Mouse (Mus musculus): ENCODE measurements around the gene Ttc23. TPM values are rescaled to one million over a fixed set of nuclear protein-coding genes. Genes with fewer than 3 reads are reported as not detected.

Ttc23 gene
- polyA plus RNA-seq, 1 experiment, result 14.2 TPM

- no peak overlapping the region for H3K4me2 ChIP-seq (ENCODE audit: low read depth)
- no peak overlapping the region for H3ac ChIP-seq (ENCODE audit: control insufficient read depth, insufficient read length)
- no peak overlapping the region for H3K4me3 ChIP-seq
- no peak for TF ChIP-seq E2F4 (IDR thresholded peaks at IDR 0.05; ENCODE audit: insufficient read depth)
- TF ChIP-seq REST (IDR thresholded peaks at IDR 0.05; ENCODE audit: insufficient read depth, insufficient read length), result no peak
- no peak for TF ChIP-seq MYOG (IDR thresholded peaks at IDR 0.05; ENCODE audit: control insufficient read depth in 1 of 3, insufficient read depth in 1 of 3, insufficient read length in 2 of 3, low read depth in 2 of 3)
- TF ChIP-seq TCF12 (IDR thresholded peaks at IDR 0.05; ENCODE audit: insufficient read depth, poor library complexity, severe bottlenecking), result no peak
- no peak for TF ChIP-seq SRF (IDR thresholded peaks at IDR 0.05; ENCODE audit: control insufficient read depth, insufficient read length, low read depth)
- no peak for TF ChIP-seq MYOD1 (IDR thresholded peaks at IDR 0.05; ENCODE audit: control insufficient read depth in 1 of 3, insufficient read length in 2 of 3, low read depth in 2 of 3)
- TF ChIP-seq USF1 (IDR thresholded peaks at IDR 0.05; ENCODE audit: low read depth), result no peak
- no peak for TF ChIP-seq TCF3 (IDR thresholded peaks at IDR 0.05; ENCODE audit: insufficient read length, low read depth)
- TF ChIP-seq CEBPB (IDR thresholded peaks at IDR 0.05; ENCODE audit: insufficient read depth, poor library complexity, severe bottlenecking), result no peak
- no peak for TF ChIP-seq POLR2A (IDR thresholded peaks at IDR 0.05; ENCODE audit: insufficient read length, low read depth)
- no peak for TF ChIP-seq MAX (IDR thresholded peaks at IDR 0.05; ENCODE audit: low read depth)
- peaks cover 13% of the 10 kb centered on the region for H3K27me3 ChIP-seq (ENCODE audit: control insufficient read depth, insufficient read depth, insufficient read length)
- no peaks in the 10 kb centered on the region for H3K36me3 ChIP-seq (ENCODE audit: control insufficient read depth, insufficient read depth)
- no peaks in the 10 kb centered on the region for H3K79me2 ChIP-seq (ENCODE audit: control insufficient read depth, insufficient read depth)
Measured at GRCm38 (mm10) chr7:67797065-67797464, 149.9 kb downstream of the Ttc23 start.

GRCm38 (mm10) chr7:67798476-67798875 is 151.3 kb downstream of the Ttc23 start:
- TF ChIP-seq SRF (IDR thresholded peaks at IDR 0.05; ENCODE audit: control insufficient read depth, insufficient read length, low read depth), result no peak
- no peak for TF ChIP-seq REST (IDR thresholded peaks at IDR 0.05; ENCODE audit: insufficient read depth, insufficient read length)
- no peak for TF ChIP-seq USF1 (IDR thresholded peaks at IDR 0.05; ENCODE audit: low read depth)
- TF ChIP-seq POLR2A (IDR thresholded peaks at IDR 0.05; ENCODE audit: insufficient read length, low read depth), result no peak
- no peak for TF ChIP-seq TCF12 (IDR thresholded peaks at IDR 0.05; ENCODE audit: insufficient read depth, poor library complexity, severe bottlenecking)
- TF ChIP-seq TCF3 (IDR thresholded peaks at IDR 0.05; ENCODE audit: insufficient read length, low read depth), result no peak
- no peak for TF ChIP-seq MAX (IDR thresholded peaks at IDR 0.05; ENCODE audit: low read depth)
- no peak for TF ChIP-seq CEBPB (IDR thresholded peaks at IDR 0.05; ENCODE audit: insufficient read depth, poor library complexity, severe bottlenecking)
- TF ChIP-seq MYOG (IDR thresholded peaks at IDR 0.05; ENCODE audit: control insufficient read depth in 1 of 3, insufficient read depth in 1 of 3, insufficient read length in 2 of 3, low read depth in 2 of 3), result no peak
- TF ChIP-seq POLR2AphosphoS2 (IDR thresholded peaks at IDR 0.05; ENCODE audit: insufficient read length, low read depth), result no peak
- no peak for TF ChIP-seq E2F4 (IDR thresholded peaks at IDR 0.05; ENCODE audit: insufficient read depth)
- TF ChIP-seq MYOD1 (IDR thresholded peaks at IDR 0.05; ENCODE audit: control insufficient read depth in 1 of 3, insufficient read length in 2 of 3, low read depth in 2 of 3), result no peak
- H3K27me3 ChIP-seq (ENCODE audit: control insufficient read depth, insufficient read depth, insufficient read length), result peaks cover 13% of the 10 kb centered on the region
- no peaks in the 10 kb centered on the region for H3K79me2 ChIP-seq (ENCODE audit: control insufficient read depth, insufficient read depth)
- H3K4me3 ChIP-seq, result no peak overlapping the region
- no peaks in the 10 kb centered on the region for H3K36me3 ChIP-seq (ENCODE audit: control insufficient read depth, insufficient read depth)
- no peak overlapping the region for H3ac ChIP-seq (ENCODE audit: control insufficient read depth, insufficient read length)
- H3K4me2 ChIP-seq (ENCODE audit: low read depth), result no peak overlapping the region

GRCm38 (mm10) chr7:67800547-67800946 is 153.3 kb downstream of the Ttc23 start:
- H3K4me3 ChIP-seq, result no peak overlapping the region
- no peak overlapping the region for H3K4me2 ChIP-seq (ENCODE audit: low read depth)
- TF ChIP-seq MAX (IDR thresholded peaks at IDR 0.05; ENCODE audit: low read depth), result no peak
- no peak for TF ChIP-seq REST (IDR thresholded peaks at IDR 0.05; ENCODE audit: insufficient read depth, insufficient read length)
- TF ChIP-seq POLR2A (IDR thresholded peaks at IDR 0.05; ENCODE audit: insufficient read length, low read depth), result no peak
- no peak for TF ChIP-seq CEBPB (IDR thresholded peaks at IDR 0.05; ENCODE audit: insufficient read depth, poor library complexity, severe bottlenecking)
- TF ChIP-seq POLR2AphosphoS2 (IDR thresholded peaks at IDR 0.05; ENCODE audit: insufficient read length, low read depth), result no peak
- no peak for TF ChIP-seq USF1 (IDR thresholded peaks at IDR 0.05; ENCODE audit: low read depth)
- H3K27me3 ChIP-seq (ENCODE audit: control insufficient read depth, insufficient read depth, insufficient read length), result peaks cover 14% of the 10 kb centered on the region
- no peak overlapping the region for H3ac ChIP-seq (ENCODE audit: control insufficient read depth, insufficient read length)
- H3K79me2 ChIP-seq (ENCODE audit: control insufficient read depth, insufficient read depth), result no peaks in the 10 kb centered on the region
- H3K36me3 ChIP-seq (ENCODE audit: control insufficient read depth, insufficient read depth), result no peaks in the 10 kb centered on the region

- Histone ChIP-seq H3K36me3 (ENCODE audit: control insufficient read depth, insufficient read depth) (no peaks in the 10 kb centered on the region), H3K4me3 (no peak overlapping the region), H3K4me2 (ENCODE audit: low read depth) (no peak overlapping the region), H3ac (ENCODE audit: control insufficient read depth, insufficient read length) (no peak overlapping the region), H3K79me2 (ENCODE audit: control insufficient read depth, insufficient read depth) (no peaks in the 10 kb centered on the region), H3K27me3 (ENCODE audit: control insufficient read depth, insufficient read depth, insufficient read length) (peaks cover 19% of the 10 kb centered on the region)
- TF ChIP-seq MYOG (IDR thresholded peaks at IDR 0.05; ENCODE audit: control insufficient read depth in 1 of 3, insufficient read depth in 1 of 3, insufficient read length in 2 of 3, low read depth in 2 of 3) (no peak), USF1 (IDR thresholded peaks at IDR 0.05; ENCODE audit: low read depth) (no peak), SRF (IDR thresholded peaks at IDR 0.05; ENCODE audit: control insufficient read depth, insufficient read length, low read depth) (no peak), CEBPB (IDR thresholded peaks at IDR 0.05; ENCODE audit: insufficient read depth, poor library complexity, severe bottlenecking) (no peak), TCF12 (IDR thresholded peaks at IDR 0.05; ENCODE audit: insufficient read depth, poor library complexity, severe bottlenecking) (no peak), TCF3 (IDR thresholded peaks at IDR 0.05; ENCODE audit: insufficient read length, low read depth) (no peak), MAX (IDR thresholded peaks at IDR 0.05; ENCODE audit: low read depth) (no peak), REST (IDR thresholded peaks at IDR 0.05; ENCODE audit: insufficient read depth, insufficient read length) (no peak), MYOD1 (IDR thresholded peaks at IDR 0.05; ENCODE audit: control insufficient read depth in 1 of 3, insufficient read length in 2 of 3, low read depth in 2 of 3) (no peak), E2F4 (IDR thresholded peaks at IDR 0.05; ENCODE audit: insufficient read depth) (no peak), POLR2AphosphoS2 (IDR thresholded peaks at IDR 0.05; ENCODE audit: insufficient read length, low read depth) (no peak), POLR2A (IDR thresholded peaks at IDR 0.05; ENCODE audit: insufficient read length, low read depth) (no peak)
Measured at GRCm38 (mm10) chr7:67801022-67801421, 153.8 kb downstream of the Ttc23 start.

Data from myocyte (in vitro differentiated cells).